Mouse (Mus musculus) left cerebral cortex, postnatal 36 days (tissue): ENCODE results near the gene Fgf16. TPM values are rescaled to one million over a fixed set of nuclear protein-coding genes. Genes with fewer than 3 reads are reported as not detected.

Source experiments
- DNase-seq, 2 experiments: peaks; one replicate each; pipeline ENCODE4 v3.0.0; 2021 to 2022; ENCODE audit warnings: low spot score in 2 of 2, mixed read lengths in 1 of 2
- intact Hi-C: fragments of 180-260 bp; cut with DNase I; formaldehyde crosslinking; loops from one replicate; pipeline ENCODE4 v1.15.1; 2025
- total RNA-seq, 2 experiments: library from RNA; stranded (reverse); gene quantifications; 2 replicates each; pipeline ENCODE4 v1.2.3; 2021

Fgf16 gene
- total RNA-seq, result under 1 TPM; 0.37 to 0.79 TPM

DNA sequence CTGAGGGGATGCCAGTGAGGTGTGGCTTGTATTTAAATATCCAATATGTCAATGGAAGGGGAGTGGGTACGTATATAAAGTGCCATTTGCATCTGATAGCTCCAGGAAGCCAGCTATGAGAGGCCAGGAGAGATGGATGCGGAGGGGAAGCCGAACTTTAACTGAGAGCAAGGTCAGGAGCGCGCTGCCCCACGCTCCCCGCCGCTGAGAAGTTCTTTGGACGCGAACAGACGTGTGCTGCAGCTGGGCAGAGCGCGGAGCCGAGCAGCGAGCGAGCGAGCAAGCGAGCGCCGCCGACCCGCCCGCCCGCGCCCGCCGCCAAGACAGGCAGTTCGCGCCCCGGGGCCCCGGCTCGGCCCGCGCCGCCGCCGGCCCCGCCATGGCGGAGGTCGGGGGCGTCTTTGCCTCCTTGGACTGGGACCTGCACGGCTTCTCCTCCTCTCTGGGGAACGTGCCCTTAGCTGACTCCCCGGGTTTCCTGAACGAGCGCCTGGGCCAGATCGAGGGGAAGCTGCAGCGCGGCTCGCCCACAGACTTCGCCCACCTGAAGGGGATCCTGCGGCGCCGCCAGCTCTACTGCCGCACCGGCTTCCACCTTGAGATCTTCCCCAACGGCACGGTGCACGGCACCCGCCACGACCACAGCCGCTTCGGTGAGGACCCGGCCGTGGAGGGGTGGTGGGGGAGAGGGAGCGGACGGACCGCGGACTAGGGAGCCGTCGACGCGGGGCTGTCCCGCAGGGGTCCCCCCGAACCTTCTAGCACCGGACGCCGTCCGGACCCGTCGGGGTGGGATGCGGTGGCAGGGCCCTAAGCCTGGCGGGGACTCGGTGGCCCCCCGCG, at the start of gene Fgf16:
Gene Fgf16 (plus strand): TSS at position 118 of the 843 bp plus-strand sequence.
- DNase-seq, result peak in 1 of 2 experiments; percentile 6
- intact Hi-C loops, result no loop called here

- intact Hi-C loops, result no loop called here
- no peak for DNase-seq
These were observed 49.3 kb upstream of the Fgf16 start for GRCm38 (mm10) chrX:105714740-105715139.

DNA sequence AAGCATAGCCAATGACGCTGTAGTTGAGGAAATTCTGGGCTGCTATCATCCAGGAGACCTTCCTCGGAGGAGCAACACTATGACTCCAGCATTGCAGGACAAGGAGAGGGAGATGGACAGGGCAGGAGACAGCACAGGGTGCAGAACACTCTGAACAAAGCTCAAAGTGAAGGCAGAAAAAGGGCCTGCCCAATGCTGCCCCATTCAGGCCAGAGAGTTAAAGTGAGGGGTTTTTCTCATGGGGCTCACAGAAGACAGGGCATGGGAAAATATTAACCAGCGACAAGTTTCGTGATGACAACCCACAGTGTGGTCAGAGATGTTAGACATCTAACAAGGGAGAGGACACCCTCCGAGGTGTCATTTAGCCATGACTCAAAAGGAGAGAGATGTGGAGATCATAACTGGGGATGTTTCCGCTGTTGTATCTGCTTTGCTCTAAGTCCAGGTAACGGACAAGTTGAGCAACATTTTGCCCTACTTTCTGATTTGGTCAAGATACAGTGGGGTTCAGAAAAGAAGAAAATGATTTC, 48.2 kb upstream of the Fgf16 start:
- no peak for DNase-seq
- intact Hi-C loops, result no loop called here

DNA sequence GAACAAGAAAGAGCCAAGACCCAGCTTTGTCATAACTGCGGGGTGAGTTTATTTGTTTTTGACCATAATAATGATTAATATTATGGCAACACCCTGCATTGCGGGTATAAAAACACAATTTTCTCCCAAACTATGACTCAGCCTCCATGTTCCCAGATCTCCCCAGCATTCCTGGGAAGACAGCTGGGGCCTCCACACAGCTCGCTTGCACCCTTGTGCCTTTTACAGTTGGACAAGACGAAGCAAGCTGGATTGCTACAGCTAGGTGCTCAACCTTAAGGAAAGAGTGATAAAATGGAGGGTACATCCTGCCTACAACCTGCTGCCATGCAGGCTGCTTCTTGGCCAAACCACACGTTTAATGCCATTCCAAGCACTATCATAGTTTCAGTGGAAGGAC, 45.7 kb upstream of the Fgf16 start:
- intact Hi-C loops, result no loop called here
- no peak for DNase-seq

DNA sequence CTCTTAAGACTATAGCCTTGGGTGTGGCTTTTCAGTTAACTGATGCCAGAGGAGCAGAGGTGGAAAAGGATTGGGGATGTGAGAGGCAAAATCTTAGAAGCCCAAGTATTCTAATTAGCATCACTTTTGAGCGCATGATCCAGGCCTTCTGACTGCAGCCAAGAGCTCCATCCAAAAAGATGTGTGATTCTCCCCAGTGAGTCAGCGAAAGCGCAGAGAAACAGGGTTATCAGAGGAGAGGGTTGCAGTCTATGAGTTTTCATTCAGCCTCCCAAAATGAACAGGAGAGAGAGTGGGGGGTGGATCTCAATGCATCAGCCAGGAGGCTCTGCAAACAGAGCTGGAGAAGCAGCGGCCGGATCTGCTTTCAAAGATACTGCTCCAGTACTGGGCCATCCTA, 45.1 kb upstream of the Fgf16 start:
- no peak for DNase-seq
- intact Hi-C loops, result no loop called here

DNA sequence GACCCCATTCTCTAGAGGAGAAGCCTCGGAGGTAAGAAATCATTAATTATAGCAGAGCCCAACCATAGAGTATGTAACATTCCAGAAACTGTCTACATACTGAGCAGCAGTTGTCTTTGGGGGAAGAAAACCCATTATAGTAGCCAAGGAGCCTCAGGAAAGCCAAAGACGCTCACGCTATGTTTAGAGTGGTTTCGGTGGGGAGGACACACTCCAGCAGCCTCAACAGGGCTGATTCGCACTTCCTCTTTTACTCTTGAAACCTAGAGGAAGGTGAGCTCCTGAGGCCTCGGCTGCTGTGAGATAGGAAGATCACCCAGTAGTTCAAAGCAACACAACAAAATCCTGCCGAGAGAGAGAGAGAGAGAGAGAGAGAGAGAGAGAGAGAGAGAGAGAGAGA, 39.9 kb upstream of the Fgf16 start:
- intact Hi-C loops, result no loop called here
- no peak for DNase-seq

- no peak for DNase-seq
- intact Hi-C loops, result no loop called here
These were observed 1.1 kb upstream of the Fgf16 start for GRCm38 (mm10) chrX:105762847-105763527.

DNA sequence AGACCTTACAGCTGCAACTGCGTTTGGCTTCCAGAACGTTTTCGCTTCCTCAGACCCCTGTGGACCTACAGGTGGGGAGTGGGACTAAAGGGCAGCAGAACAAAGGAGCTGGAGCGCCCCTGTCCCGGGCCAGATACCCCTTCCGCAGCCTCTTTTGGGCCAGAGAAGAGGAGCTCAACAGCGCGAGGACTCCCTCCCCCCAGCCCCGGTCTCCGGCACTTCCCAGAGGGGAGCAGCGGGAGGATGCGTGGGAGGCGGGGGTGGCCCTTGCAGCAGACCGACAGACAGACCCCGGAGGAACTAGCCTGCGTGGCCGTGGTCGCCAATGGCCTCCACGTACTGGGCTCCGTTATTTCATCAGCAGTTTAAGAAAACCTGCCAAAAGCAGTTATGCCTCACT, 467 bp upstream of the Fgf16 start:
- intact Hi-C loops, result no loop called here
- DNase-seq, result peak in 1 of 2 experiments; percentile 3

DNA sequence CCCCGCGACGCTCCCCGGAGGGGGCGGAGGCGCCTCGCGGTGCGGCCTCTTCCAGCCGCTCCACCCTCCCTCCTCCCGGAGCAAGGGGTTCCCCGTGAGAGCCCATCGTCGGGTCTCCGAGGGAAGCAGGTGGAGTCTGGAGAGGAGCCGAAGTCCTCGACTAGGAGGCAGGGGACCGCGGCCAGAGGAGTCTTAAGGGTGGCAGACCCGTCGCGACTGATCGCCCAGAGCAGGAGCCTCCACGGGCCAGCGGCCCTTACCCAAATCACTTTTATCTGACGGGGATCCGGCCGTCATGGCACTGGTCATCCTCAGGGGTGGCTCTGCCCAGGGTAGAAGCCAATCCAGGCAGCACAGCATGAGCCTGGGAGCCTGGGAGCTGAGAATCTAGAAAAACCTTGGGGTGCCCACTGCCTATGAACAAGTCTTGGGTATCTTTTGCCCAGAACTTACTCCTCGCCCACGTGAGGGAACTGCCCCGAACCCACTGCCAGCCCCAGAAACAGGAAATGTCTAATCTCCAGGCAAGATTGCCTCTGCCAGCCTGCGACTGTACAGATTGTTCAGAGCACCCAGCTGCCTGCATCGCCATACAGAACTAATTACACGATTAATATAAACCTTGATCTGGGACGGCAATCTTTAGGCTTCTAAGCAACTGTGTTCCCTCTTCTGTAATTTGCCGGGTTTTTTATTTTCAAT, 1.1 kb downstream of the Fgf16 start:
- intact Hi-C loops, result no loop called here
- no peak for DNase-seq

DNA sequence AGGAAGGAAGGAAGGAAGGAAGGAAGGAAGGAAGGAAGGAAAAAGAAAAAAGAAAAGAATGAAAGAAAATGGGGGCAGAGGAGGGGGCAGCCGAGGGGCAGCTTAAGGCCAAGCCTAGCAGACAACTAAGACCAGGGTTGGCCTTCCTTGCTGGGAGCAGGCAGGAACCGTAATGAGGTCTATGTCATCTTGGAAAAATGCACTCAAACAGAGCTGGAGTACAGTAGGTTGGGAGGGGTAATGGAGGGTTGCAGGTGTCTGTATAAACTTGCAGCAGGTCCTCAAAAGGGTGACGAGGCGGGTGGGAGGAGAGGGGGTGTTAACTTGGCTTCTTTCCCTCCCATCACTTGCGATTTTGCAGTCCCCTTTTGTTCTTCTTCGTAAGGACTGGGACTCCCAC, 1.9 kb downstream of the Fgf16 start:
- intact Hi-C loops, result no loop called here
- no peak for DNase-seq

- DNase-seq, result no peak
- intact Hi-C loops, result no loop called here
These were observed 3.2 kb downstream of the Fgf16 start for GRCm38 (mm10) chrX:105767177-105767764.

DNA sequence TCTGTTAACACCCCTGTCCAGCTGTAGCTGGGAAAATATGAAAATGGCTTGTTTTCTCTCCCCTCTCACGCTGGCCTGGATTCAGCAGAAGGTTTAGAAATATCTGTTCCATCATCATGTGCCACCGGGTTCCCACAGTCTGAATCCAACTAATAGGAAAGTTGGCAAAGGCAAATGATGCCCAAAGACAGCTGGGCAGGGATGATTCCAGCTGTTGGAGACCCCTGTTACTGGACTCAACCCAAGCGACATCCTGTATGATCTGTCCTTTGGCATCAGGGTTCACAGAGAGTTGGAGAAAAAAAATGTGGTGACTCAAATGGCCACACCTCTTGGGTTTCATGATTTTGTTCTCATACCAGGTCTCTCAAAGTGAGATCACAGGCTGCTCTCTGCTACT, 3.9 kb downstream of the Fgf16 start:
- intact Hi-C loops, result no loop called here

GRCm38 (mm10) chrX:105773281-105773680, 9.2 kb downstream of the Fgf16 start:
- DNase-seq, result no peak
- intact Hi-C loops, result no loop called here

More for the DNA sequence above, 3.9 kb downstream of the Fgf16 start:
- DNase-seq, result no peak

DNA sequence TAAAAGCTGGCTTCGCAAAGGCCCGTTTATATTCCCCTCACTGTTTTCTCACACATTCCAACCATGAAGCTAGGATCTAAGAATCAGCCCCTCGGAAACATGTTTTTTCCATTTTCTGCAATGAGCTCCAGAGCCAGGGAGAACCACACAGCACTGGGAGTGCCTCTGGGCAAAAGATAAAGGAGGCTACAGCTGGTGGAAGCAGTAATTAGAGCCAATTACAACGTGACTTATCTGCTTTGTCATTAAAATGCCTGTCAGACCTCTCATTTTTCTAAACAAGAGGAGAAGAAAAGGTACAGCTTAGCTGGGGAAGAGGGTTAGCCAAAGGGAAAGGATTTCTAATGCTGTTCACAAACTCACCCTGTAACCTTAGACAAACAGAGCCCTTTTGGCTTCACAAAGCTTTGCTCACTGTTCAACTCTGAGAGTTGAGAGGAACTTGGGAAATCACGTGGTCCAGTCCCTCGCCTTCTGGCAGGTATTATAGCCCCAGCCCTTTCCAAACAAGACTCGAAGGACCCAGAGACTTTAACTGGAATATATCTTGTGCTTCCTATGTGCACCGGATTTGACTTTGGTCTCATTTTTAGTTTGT, 30.8 kb downstream of the Fgf16 start:
- no peak for DNase-seq
- intact Hi-C loops, result no loop called here

- intact Hi-C loops, result no loop called here
- no peak for DNase-seq
These were observed 60.4 kb downstream of the Fgf16 start for GRCm38 (mm10) chrX:105824462-105824861.

Other genes with a start within 250 kb of the Fgf16 start
- gene Atrx, start 165.1 kb downstream of the Fgf16 start, total RNA-seq, result 100 to 1,000 TPM; 145 to 196 TPM
- gene Magt1, start 247.6 kb downstream of the Fgf16 start, total RNA-seq, result 10 to 100 TPM; 13.0 to 14.6 TPM